Mouse (Mus musculus) thymus, postnatal 25 days (tissue): ENCODE measurements around the gene Chaf1a.
"Not testable (repeated sequence)": the region's sequence is repeated elsewhere in the genome, so short reads cannot be mapped to it uniquely, and the experiment has no call there.

Source experiments
- DNase-seq: peaks from one replicate; pipeline ENCODE4 v3.0.0; 2022

The Chaf1a gene

GRCm38 (mm10) chr17:56092794-56093193 lies 52.6 kb downstream of the Chaf1a start:
- no peak for DNase-seq

- DNase-seq = no peak
Observed at GRCm38 (mm10) chr17:56096883-56097282, 56.6 kb downstream of the Chaf1a start.

- DNase-seq = no peak
Observed at GRCm38 (mm10) chr17:56098180-56098579, 57.9 kb downstream of the Chaf1a start.

GRCm38 (mm10) chr17:56098711-56099572 lies 58.7 kb downstream of the Chaf1a start:
- no peak for DNase-seq

GRCm38 (mm10) chr17:56100811-56101210 lies 60.6 kb downstream of the Chaf1a start:
- no peak for DNase-seq

GRCm38 (mm10) chr17:56102158-56102557 lies 61.9 kb downstream of the Chaf1a start:
- no peak for DNase-seq

- no peak for DNase-seq
Observed at GRCm38 (mm10) chr17:56102927-56103326, 62.7 kb downstream of the Chaf1a start.

- no peak for DNase-seq
Observed at GRCm38 (mm10) chr17:56103465-56104285, 63.4 kb downstream of the Chaf1a start.

GRCm38 (mm10) chr17:56104821-56105220 lies 64.6 kb downstream of the Chaf1a start:
- DNase-seq = not testable (repeated sequence)

GRCm38 (mm10) chr17:56106436-56106835 lies 66.2 kb downstream of the Chaf1a start:
- not testable (repeated sequence) for DNase-seq

- no peak for DNase-seq
Observed at GRCm38 (mm10) chr17:56106981-56107380, 66.7 kb downstream of the Chaf1a start.

- no peak for DNase-seq
Observed at GRCm38 (mm10) chr17:56107736-56108135, 67.5 kb downstream of the Chaf1a start.

- no peak for DNase-seq
Observed at GRCm38 (mm10) chr17:56108334-56109044, 68.2 kb downstream of the Chaf1a start.

GRCm38 (mm10) chr17:56109219-56110051 lies 69.2 kb downstream of the Chaf1a start, which contains the start of gene Plin4:
Plin4 (minus strand) TSS chr17:56109803.
- no peak for DNase-seq

GRCm38 (mm10) chr17:56110571-56110970 lies 70.3 kb downstream of the Chaf1a start:
- no peak for DNase-seq

- no peak for DNase-seq
Observed at GRCm38 (mm10) chr17:56111021-56111420, 70.8 kb downstream of the Chaf1a start.

GRCm38 (mm10) chr17:56111864-56112263 lies 71.6 kb downstream of the Chaf1a start:
- DNase-seq = peak; percentile 58

GRCm38 (mm10) chr17:56112743-56113142 lies 72.5 kb downstream of the Chaf1a start:
- DNase-seq = no peak

GRCm38 (mm10) chr17:56116193-56116592 lies 76.0 kb downstream of the Chaf1a start:
- no peak for DNase-seq

- no peak for DNase-seq
Observed at GRCm38 (mm10) chr17:56117251-56117710, 77.0 kb downstream of the Chaf1a start, which contains the start of gene Plin5. Plin5 (minus strand) TSS chr17:56117596.

GRCm38 (mm10) chr17:56119431-56119830 lies 79.2 kb downstream of the Chaf1a start:
- DNase-seq = no peak
